7 mouse cellular contexts compared by ENCODE assay signal in genomic region chr7:63925413-63926360, GRCm38 (mm10). TPM values are rescaled to one million over a fixed set of nuclear protein-coding genes. Genes with fewer than 3 reads are reported as not detected.
DNase-seq lines count a peak whose midpoint lies in the region; ATAC-seq and TF ChIP-seq lines count a peak whose summit lies in the region.

No protein-coding gene starts in this region.

- H3K27me3 ChIP-seq in heart, embryonic 13.5 days (replicated peaks): no peaks in the 10 kb centered on the region
- H3K27me3 ChIP-seq in kidney, postnatal 0 days (ENCODE audit: insufficient read depth, low read length): no peaks in the 10 kb centered on the region

- H3K9ac ChIP-seq in heart, embryonic 13.5 days: no peak overlapping the region
- no peak overlapping the region for H3K9ac ChIP-seq in kidney, postnatal 0 days (ENCODE audit: low read depth, low read length)

- TF ChIP-seq CTCF in cortical plate, adult 2 months (IDR thresholded peaks at IDR 0.05; ENCODE audit: extremely low read depth, insufficient read depth, low read length): no peak
- TF ChIP-seq CTCF in kidney, postnatal 0 days (IDR thresholded peaks at IDR 0.05; ENCODE audit: low read depth): no peak

- peak overlapping the region; percentile 80 for H3K27ac ChIP-seq in cortical plate, adult 2 months (ENCODE audit: insufficient read depth, low read length)
- H3K27ac ChIP-seq in heart, embryonic 13.5 days (replicated peaks): peak overlapping the region; percentile 16; the same call in 1 of the 2 replicates
- H3K27ac ChIP-seq in kidney, postnatal 0 days: peak overlapping the region; percentile 71

- DNase-seq in right cerebral cortex, adult 18-20 months: peak; percentile 91
- no peak for DNase-seq in right cerebral cortex, postnatal 4 days
- peak; percentile 88 for DNase-seq in kidney, postnatal 0 days (ENCODE audit: low spot score)
- peak; percentile 68 to 75 for DNase-seq in lung, postnatal 4 days
- peak; percentile 45 to 71 for DNase-seq in spleen, postnatal 4 days (ENCODE audit: low spot score in 2 of 2)

- H3K4me1 ChIP-seq in cortical plate, adult 2 months (ENCODE audit: control insufficient read depth, insufficient read depth, low read length): peaks cover 26% of the 10 kb centered on the region
- peaks cover 58% of the 10 kb centered on the region for H3K4me1 ChIP-seq in heart, embryonic 13.5 days
- H3K4me1 ChIP-seq in kidney, postnatal 0 days (replicated peaks; ENCODE audit: insufficient read depth, low read length): peaks cover 33% of the 10 kb centered on the region

- no peaks in the 10 kb centered on the region for H3K9me3 ChIP-seq in heart, embryonic 13.5 days
- no peaks in the 10 kb centered on the region for H3K9me3 ChIP-seq in kidney, postnatal 0 days (replicated peaks; ENCODE audit: low read length)

- no peak for ATAC-seq in heart, embryonic 13.5 days (ENCODE audit: extremely low read depth, insufficient number of reproducible peaks, low FRiP score, low TSS enrichment)
- peak; percentile 80 for ATAC-seq in kidney, postnatal 0 days (replicated peaks; ENCODE audit: low FRiP score, low read depth)

- no peak overlapping the region for H3K4me2 ChIP-seq in heart, embryonic 13.5 days
- peak overlapping the region; percentile 26 for H3K4me2 ChIP-seq in kidney, postnatal 0 days (ENCODE audit: low read length)

- no peak overlapping the region for H3K4me3 ChIP-seq in cortical plate, adult 2 months (ENCODE audit: insufficient read depth, low read length)
- no peak overlapping the region for H3K4me3 ChIP-seq in heart, embryonic 13.5 days
- H3K4me3 ChIP-seq in kidney, postnatal 0 days (replicated peaks; ENCODE audit: low read depth, low read length): no peak overlapping the region

- no peak for TF ChIP-seq POLR2A in cortical plate, adult 2 months (IDR thresholded peaks at IDR 0.05; ENCODE audit: extremely low read depth, insufficient read depth, low read length)

- no peaks in the 10 kb centered on the region; the same call in 1 of the 2 replicates for H3K36me3 ChIP-seq in heart, embryonic 13.5 days
- H3K36me3 ChIP-seq in kidney, postnatal 0 days (ENCODE audit: insufficient read depth, low read length): no peaks in the 10 kb centered on the region

- WGBS in heart, embryonic 13.5 days: 74% methylated on average over 14 of the region's 14 CpGs
- 23% methylated on average over 14 of the region's 14 CpGs for WGBS in kidney, postnatal 0 days

RNA-seq across cellular contexts. Expression of gene E030018B13Rik, which starts 9.0 kb away (rescaled TPM):
- not detected in 2 replicates for polyA plus RNA-seq in cortical plate, adult 2 months (2012; rRNA removed)
- polyA plus RNA-seq in heart, embryonic 13.5 days (2015; fragmentation: Nextera tagmentation; extraction: Ambion mirVana): not detected in 2 replicates
- polyA plus RNA-seq in kidney, postnatal 0 days (2015; fragmentation: Nextera tagmentation; extraction: Ambion mirVana): not detected in 2 replicates

RNA-seq across cellular contexts. Expression of gene Klf13, which starts 13.0 kb away (rescaled TPM):
- polyA plus RNA-seq in cortical plate, adult 2 months (2012; rRNA removed): 59.6 and 64.2 TPM in 2 replicates
- polyA plus RNA-seq in heart, embryonic 13.5 days (2015; fragmentation: Nextera tagmentation; extraction: Ambion mirVana): 16.0 and 16.6 TPM in 2 replicates
- polyA plus RNA-seq in kidney, postnatal 0 days (2015; fragmentation: Nextera tagmentation; extraction: Ambion mirVana): 27.5 and 28.8 TPM in 2 replicates

Comparison
In these comparisons a context has a peak if more than half of its experiments do, and no peak if none do; other contexts are left out.
1. H3K27ac ChIP-seq: peak in every context shown above with its lines; median percentile 80 in cortical plate, adult 2 months; 71 in kidney, postnatal 0 days; 16 in heart, embryonic 13.5 days.